Mouse (Mus musculus): Measurements from ENCODE around the gene Sstr5.

Gene Sstr5

GRCm38 (mm10) chr17:25497013-25497412, at the start of gene Sstr5:
Gene Sstr5, minus strand, starts transcription at chr17:25497288.
- no peak for DNase-seq (ENCODE audit: low read depth, low spot score)

DNA sequence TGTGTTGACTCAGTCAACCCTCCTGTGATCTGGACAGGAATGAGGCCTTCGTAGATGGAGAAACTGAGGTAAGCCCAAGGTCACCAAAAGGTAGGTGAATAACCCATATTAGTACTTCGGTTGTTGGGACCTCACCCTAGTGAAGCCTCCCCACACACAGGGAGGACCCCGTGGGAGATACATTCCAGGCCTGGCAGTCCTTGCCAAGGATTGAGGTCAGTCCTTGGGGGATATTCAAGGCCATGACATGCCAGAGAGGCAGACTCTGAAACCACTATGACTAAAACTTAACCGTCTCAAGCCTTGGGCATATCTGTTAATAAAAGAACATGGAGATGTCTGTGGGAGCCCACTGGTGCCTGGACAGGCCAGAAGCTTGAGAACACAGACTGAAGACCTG, 44.7 kb upstream of the Sstr5 start:
- no peak for DNase-seq (ENCODE audit: low read depth, low spot score)

- DNase-seq (ENCODE audit: low read depth, low spot score), result no peak
Observed at GRCm38 (mm10) chr17:25540731-25541130, 43.6 kb upstream of the Sstr5 start.

DNA sequence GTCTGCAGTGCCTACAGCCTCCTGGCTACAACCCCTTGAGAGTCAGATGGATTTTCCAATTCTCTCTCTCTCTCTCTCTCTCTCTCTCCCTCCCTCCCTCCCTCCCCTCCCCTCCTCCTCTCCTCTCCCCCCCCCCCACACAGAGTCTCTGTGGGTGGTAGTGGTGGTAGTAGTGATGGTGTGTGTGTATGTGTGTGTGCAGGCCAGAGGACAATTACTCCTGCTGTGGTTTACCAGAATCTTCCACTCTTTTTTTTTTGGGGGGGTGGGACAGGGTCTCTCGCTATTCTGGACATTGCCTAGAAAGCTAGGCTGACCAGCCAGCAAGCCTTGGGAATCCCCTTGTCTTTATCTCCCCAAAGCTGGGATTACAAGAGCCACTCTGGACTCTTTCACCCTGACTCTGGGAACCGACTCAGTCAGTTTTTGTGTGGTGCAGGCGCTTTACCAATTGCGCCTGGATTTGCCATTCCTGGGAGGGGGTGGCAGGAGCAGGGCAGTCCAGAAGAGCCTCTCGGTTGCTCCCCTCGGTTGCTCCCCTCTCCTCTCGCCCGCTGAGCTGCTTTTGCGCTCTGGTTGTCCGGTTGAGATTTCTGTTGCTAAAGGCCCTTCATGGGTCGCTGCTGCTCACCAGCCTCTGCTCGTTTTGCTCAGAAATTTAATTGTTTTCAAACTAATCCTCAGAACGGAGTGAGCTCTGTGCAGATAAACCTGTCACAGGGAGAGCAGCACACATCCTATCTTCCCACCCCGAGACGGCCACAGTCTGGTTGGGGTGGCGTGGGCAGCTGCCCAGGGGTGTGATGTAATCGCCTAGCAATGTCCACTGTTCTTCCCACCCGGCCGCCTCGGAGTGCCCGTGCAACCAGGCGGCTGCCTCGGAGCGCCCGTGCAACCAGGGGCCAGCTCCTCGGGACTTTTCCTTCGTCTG, 42.1 kb upstream of the Sstr5 start:
- peak; percentile 20 for DNase-seq (ENCODE audit: low read depth, low spot score)

DNA sequence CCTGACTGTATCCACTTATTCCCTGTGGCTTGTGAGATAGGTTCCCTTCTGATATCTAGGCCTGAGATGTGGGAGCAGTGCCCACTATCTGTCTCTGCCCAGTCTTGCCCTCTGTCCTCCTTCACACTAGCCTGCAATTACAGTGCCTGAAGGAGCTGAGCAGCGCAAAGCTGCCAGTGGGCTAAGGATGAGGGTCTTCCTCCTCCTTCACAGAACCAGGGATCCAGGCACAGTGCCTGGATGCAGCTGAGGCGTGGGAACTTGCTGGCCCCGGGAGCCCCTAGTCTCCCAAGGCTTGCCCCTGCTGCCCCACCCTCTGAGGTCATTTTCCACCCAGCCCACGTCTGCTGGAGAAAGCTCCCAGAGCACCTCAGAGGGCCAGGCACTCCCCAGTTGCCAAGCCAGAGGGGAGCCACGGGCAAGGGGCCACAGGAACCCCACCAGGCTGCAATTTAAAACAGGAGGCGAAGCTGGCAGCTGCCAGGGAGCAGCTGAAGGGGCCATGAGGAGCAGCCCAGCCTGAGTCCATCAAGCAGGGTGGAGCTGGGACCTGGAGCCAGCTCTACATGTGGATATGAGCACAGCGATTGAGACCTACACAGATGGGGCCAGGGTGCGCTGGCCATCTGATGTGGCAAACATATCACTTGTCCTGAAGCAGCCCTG, 33.4 kb upstream of the Sstr5 start:
- DNase-seq (ENCODE audit: low read depth, low spot score), result no peak

DNA sequence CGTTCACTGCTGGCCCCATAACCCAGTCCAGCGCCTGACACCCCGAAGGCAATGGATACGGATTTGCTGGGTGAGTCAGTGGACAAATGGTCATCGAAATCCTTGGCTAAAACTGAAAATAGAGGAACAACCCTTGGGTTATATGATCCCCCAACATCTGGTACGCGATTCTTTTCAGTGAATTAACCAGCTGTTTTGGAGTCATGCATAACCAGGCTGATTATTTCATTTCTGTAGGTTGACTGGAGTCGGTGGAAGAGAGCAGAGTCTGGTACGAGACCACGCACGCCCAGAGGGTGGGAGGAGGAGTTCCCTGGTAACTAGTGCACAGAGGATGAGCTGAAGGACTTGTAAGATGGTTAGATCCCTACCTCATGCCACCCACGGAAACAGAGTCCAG, 25.0 kb upstream of the Sstr5 start:
- DNase-seq (ENCODE audit: low read depth, low spot score), result no peak

DNA sequence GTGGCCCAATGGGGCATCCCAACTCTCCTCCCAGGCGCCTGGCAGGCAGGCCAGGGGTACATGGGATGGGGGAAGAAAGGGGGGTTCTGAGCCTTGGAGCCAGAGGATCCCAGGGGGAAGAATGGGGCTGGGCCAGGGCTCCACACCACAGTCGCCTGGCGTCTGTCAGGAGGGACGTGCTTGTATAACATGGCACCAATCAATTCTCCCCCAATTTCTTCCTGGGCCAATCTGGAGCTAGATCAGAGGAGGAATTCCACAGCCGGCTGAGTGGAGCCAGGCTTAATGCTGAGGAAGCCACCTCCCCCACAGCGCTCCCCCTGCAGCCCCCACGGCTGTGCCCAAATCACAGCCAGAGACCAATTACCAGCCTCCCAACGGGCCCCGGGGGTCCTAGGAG, 23.4 kb upstream of the Sstr5 start:
- no peak for DNase-seq (ENCODE audit: low read depth, low spot score)

DNA sequence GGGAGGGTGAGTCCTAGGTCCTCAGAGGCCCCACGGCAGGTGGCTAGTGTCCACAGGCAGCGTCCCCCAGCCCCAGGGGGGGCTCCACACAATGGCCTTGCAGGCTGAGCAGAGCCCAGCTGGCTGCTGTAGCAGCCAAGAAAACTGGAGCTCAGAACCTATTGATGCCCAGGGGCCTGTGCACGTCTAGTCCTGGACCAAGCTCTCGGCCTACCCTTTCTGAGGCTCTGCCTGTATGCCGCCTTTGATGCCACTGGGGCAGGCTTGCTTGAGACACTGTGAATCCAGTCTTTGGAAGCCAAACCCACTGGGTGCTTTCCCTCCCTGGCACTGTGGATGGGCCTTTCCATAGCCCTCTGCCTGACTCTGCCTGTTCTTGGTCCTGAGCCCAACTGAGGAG, 22.4 kb upstream of the Sstr5 start:
- DNase-seq (ENCODE audit: low read depth, low spot score), result no peak

DNA sequence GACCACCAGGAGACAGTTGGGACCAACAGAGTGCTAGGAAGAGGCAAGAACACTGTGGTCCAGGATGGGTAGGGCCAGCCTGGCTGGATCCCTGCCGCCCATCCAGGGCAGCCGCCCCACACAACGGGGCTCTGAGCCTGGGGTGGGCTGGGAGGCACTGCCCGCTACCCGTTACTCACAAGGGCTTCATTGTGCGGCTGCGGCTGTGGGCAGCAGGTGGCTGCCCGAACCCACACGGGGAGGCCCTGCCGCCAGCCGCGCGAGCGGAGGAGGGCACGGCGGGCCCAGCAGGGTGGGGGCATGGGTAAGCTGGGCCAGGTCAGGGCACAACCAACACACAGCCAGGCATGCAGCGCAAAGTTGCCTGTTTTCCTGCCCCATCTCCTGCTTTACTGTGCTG, 21.1 kb upstream of the Sstr5 start:
- no peak for DNase-seq (ENCODE audit: low read depth, low spot score)

- DNase-seq (ENCODE audit: low read depth, low spot score), result no peak
Observed at GRCm38 (mm10) chr17:25516315-25516714, 19.2 kb upstream of the Sstr5 start.

DNA sequence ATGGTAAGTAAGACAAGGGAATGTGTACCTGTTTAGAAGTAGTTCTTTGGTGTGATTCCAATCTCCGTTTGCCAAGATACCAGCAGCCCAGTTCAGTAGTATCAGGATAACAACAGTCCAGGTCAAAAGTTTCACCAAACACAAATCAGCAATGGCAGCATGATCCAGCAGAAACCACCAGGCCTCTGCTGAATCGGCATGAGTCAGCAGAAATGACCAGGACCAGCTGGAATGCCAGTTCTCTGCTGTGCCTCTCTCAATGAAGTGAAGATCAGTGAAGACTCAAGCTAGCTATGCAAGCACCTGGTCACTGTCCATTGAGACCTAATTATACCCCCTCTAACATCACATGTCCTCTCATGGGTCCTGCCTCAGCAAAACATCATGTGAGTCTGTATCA, 17.0 kb upstream of the Sstr5 start:
- DNase-seq (ENCODE audit: low read depth, low spot score), result no peak

- DNase-seq (ENCODE audit: low read depth, low spot score), result no peak
Observed at GRCm38 (mm10) chr17:25511876-25512275, 14.8 kb upstream of the Sstr5 start.

DNA sequence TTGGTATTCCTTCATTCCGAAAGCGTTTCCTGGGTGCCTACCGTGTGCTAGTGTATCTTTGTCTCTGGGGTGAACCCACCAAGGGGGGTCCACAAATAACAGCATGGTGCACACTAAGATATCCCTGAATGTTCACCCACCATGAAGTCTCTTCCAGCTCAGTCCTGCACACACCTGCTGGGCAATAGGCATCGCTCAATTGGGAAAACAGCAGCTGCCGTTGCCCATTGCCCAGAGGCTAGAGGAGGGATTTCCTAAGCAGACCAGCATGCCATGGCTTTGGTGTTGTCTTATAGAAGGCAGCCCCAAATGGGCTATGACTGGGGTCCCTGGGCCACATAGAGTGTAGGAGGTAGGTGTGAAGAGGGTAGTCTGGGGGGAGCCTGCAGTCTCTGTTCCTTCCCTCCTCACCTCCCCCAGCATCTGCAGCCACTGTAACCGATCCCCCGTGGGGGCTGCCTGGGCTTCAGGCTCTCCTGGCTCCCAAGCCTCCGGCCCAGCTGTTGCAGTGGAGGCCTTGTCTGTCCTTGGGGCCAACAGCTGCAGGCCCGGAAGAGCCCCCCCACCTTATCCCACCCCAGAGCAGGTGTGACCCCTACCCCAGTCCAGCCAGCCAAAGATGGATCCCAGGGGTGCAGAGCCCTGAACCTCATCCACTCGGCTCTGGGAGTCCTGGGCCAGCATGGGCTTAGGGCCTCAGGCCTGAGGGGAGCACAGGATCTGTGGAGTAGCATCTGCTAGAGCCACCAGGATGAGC, 13.2 kb upstream of the Sstr5 start:
- peak; percentile 7 for DNase-seq (ENCODE audit: low read depth, low spot score)

DNA sequence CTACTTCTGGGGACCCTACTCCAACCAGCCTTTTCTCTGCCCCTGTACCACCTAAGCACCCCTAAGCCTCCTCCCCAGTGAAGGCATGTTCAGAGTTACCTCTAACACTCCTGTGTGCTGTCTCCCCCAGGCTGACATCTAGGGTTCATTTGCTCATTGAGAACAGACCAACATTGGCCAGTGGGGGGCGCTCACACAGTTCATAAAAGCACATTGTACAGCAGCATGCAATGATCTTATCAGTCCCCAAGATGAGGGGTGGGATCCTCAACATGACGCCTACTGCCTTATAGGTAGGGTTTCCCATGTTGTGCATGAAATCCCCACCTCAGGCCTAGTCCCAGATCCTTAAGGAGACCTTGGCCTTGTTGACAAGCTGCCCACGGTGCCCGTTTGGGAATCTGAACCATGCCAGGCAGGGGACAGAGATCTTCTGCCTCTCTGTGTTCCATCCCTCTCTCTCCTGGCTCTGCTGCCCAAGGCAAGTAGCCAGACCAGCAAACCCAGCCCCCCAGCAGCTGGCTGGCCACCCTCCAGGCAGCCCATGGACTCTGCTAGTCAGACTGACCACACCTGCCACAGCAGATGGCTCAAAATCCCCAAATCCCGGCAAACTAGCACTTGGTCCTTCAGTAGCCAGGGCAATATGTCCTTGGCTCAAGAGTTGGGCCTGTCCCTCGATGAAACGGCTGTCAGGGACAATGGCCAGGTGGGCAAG, 11.9 kb upstream of the Sstr5 start:
- DNase-seq (ENCODE audit: low read depth, low spot score), result peak; percentile 18

DNA sequence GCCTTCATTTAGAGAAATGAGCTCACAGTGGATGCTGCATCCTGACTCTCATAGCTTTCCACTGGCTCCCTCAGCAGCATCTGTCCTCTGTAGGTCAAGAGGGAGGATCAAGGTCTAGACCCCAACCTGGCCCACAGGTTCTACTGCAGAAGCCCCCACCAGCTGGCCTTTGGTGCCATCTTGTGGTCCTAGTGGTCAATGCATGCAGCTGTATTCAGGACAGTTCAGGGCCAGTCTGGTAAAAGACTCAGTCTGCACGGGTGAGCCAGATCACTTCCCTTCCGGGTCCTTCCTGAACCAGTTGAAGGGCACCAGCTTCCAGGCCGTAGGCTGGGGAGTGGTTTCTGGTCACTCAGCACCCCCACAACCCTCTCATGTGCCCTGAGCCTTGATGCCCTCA, 10.7 kb upstream of the Sstr5 start:
- DNase-seq (ENCODE audit: low read depth, low spot score), result peak; percentile 21

DNA sequence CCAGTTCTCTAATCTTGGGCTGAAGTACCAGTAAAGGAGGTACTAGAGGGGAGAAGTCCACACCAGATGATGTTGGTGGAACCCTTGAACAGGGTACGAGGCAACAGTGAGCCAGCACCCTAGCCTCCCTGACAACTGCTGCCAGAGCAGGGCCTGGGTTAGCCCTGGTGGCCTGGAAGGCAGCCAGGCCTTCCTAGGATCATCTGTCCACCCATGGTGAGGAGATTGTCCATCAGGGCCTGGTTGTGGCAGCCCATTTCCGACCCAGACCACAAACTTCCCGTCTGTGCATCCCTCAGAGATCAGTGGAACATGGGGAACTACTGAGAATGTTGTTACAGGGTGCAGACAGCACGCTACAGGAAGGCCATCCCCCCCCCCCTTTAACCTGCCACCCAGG, 5.5 kb upstream of the Sstr5 start:
- no peak for DNase-seq (ENCODE audit: low read depth, low spot score)

GRCm38 (mm10) chr17:25482092-25482491, 15.0 kb downstream of the Sstr5 start:
- DNase-seq (ENCODE audit: low read depth, low spot score), result no peak

DNA sequence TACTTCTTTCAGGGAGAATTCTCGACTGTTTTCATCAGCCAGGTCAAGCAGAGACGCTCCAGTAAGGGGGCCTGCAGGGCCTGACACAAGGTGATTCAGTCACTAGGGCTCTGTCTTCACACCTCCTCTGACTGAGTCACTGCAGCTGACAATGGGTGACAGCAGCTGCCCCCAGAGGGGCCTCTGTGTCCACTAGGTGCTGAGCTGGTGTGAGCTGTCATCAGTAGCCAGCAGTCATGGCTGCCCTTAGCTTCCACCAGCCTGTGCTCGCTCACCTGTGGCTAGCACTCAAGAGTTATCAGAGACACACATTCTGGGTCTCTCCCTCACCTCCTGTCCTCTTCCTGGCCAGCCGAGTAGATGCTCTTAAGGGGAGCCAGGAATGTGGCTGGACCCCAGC, 16.3 kb downstream of the Sstr5 start:
- DNase-seq (ENCODE audit: low read depth, low spot score), result no peak

DNA sequence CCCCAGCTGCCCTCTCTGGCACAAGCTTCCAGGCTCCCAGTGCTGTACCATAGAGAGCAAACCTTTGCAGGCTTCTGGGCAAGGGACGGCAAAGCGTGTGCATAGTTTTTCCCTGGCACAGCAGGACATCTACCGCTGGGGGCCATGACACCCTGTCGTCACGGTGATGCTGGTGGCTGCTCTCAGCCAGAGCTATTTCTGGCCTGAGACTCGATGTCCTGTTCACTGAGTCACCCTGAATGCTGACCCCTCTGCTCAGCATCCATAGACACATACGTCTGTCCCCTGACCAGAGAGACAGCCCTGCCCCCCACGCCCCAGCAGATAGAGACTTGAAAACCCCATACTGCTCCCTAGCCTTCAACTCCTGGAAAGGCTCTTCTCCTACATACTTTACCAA, 16.9 kb downstream of the Sstr5 start:
- no peak for DNase-seq (ENCODE audit: low read depth, low spot score)

DNA sequence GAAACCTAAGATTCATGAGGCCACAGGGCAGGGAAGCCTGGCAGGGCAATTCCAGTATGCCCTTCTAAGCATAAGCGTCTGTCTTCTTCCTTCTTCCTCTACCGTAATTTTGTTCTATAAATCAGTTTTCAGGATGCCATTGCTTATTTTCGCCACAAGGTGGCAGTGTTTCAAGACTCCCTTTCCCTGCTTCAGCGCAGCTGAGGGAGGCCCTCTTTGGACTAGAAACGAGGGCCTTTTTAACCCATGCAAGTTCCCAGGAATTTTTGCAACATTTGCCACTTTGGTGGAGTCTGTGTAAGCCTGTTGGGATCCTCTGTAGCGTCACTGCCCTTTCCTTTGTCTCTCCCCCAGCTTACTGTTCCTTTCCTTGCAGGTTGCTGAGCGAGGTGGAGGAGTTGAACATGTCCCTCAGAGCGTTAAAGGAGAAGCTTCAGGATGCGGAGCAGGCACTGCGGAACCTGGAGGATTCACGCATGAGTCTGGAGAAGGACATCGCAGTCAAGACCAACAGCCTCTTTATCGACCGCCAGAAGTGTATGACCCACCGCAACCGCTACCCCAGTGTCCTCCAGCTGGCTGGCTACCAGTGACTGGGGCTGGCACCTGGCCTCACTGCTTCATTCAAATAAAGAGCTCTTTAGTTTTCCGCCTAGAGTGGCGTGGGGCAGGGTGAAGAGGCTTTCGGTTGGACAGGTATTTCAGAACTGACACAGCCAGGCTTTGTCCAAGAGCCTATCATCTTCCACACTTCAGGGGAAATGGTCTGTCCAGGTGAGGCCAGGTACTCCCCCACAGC, 20.9 kb downstream of the Sstr5 start:
- DNase-seq (ENCODE audit: low read depth, low spot score), result peak; percentile 18
